Mouse (Mus musculus): ENCODE results near the gene Arid3a. TPM values are rescaled to one million over a fixed set of nuclear protein-coding genes. Genes with fewer than 3 reads are reported as not detected.

The Arid3a gene
- total RNA-seq, 2 experiments from 2014 or later, result 5.5 to 8.4 TPM

- no peak for DNase-seq (ENCODE audit: low spot score in 2 of 2)
Measured at GRCm38 (mm10) chr10:79925785-79926490, 905 bp upstream of the Arid3a start.

- peak; percentile 55 to 66 for DNase-seq (ENCODE audit: low spot score in 2 of 2)
Measured at GRCm38 (mm10) chr10:79927324-79928029, 634 bp downstream of the Arid3a start.

- DNase-seq (ENCODE audit: low spot score in 2 of 2), result no peak
Measured at GRCm38 (mm10) chr10:79928030-79928694, 1.3 kb downstream of the Arid3a start.

- DNase-seq (ENCODE audit: low spot score in 2 of 2), result no peak
Measured at GRCm38 (mm10) chr10:79928907-79929701, 2.3 kb downstream of the Arid3a start.

DNA sequence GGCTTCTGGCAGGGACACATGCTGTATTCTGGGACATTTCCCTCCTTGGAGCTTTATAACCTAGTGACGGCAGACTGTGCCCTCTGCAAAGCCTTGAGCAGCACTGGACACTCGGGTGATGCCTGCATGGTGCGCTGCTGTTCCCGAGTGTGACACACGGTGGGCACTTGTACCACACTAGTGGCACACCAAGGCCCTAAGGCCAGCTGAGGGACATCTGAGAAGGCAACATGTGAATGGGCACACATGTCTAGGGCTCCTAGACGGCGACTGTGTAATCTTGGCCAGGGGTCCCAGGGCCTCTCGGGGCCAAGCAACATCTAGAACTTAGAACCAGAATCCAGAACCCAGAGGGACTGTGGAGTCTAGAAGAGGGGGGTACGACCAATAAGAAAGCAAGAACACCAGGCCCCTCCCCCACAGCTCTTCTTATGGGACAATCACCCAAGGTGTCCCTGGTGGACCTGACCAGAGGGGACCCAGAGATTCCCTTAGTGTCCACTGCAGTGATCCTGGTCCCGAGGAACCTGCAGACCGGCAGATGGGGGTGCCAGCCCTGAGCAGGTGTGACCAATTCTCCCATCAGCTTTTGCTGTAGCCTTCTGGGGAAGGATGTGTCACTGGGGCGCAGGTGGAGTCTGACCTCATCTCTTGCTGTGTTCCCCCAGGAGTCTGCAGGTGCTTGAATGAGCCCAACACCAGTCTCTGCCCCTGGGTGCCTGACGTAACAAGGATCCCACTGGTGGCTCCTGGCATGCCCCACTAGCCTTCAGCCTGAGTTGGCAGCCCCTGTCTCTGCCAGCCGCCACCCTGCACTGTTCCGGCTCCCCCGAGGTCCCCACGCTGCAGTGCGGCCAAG, 3.4 kb downstream of the Arid3a start:
- no peak for DNase-seq (ENCODE audit: low spot score in 2 of 2)

GRCm38 (mm10) chr10:79930826-79931186, 4.0 kb downstream of the Arid3a start:
- DNase-seq (ENCODE audit: low spot score in 2 of 2), result no peak

- no peak for DNase-seq (ENCODE audit: low spot score in 2 of 2)
Measured at GRCm38 (mm10) chr10:79931797-79932196, 5.0 kb downstream of the Arid3a start.

- DNase-seq (ENCODE audit: low spot score in 2 of 2), result peak; percentile 56 to 57
Measured at GRCm38 (mm10) chr10:79932736-79933135, 5.9 kb downstream of the Arid3a start.

DNA sequence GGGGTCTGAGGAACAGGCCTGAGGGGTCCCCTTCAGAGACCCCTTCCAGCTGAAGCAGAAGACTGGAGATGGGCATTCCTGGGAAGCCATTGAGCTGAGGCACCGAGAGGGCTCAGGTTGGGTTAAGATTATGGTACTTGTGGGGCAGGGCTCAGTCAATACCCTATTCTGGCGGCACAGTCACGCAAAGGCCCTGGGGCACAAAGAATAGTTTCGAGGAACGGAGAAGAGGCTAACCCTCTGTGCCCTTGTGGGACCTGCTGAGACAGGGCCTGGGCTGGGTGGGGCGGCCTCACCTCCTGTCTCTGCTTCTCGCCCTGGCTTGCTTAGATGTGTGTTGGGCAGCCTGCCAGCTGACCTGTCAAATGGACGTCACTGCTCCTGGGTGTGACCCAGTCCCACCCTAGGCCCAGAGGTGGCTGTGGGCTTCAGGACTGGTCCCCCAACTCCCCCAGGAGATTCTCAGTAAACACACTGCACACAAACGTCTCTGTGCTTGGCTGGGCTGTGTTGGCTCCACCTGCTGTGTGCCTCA, 6.4 kb downstream of the Arid3a start:
- no peak for DNase-seq (ENCODE audit: low spot score in 2 of 2)

DNA sequence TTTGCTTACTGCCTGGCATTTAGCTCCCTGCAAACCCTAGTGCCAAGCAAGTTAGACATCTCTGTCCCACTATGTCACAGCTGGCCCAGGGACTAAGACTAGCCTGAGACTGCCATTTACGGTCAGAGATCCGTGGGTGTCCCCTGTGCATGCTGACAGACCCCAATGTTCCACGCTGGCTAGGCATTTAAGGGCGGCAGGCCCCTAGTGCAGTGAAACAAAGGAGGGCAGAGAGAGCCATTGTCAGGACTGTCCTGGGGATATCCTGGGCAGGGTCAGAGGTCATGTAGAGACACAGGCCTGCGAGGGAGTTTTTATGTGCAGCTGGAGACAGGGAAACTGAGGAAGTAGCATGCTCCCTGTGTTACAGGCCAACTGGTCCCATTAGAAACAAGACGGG, 7.0 kb downstream of the Arid3a start:
- DNase-seq (ENCODE audit: low spot score in 2 of 2), result no peak

DNA sequence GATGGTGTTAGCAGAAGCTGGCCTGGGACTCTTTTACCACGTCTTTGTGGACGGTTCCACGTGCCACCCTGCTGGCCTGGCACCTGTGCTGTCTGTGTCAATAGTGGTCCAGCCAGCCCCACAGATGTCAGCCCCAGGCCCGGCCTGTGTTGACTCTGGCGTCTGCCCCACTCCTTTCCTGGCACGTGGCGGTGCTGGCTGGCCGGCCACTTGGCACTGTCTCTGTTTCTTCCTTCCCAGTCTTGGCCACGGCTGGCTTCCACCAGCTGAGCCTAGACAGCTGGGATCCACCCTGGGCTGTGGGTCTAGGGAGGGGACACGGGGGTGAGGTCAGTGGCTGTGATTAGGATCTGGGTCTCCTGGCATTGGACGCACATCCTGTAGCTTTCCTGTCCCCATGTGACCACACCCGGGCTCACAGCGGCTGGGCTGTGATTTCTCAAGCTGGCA, 7.5 kb downstream of the Arid3a start:
- DNase-seq (ENCODE audit: low spot score in 2 of 2), result peak; percentile 84 to 87

- DNase-seq (ENCODE audit: low spot score in 2 of 2), result no peak
Measured at GRCm38 (mm10) chr10:79934794-79935569, 8.1 kb downstream of the Arid3a start.

DNA sequence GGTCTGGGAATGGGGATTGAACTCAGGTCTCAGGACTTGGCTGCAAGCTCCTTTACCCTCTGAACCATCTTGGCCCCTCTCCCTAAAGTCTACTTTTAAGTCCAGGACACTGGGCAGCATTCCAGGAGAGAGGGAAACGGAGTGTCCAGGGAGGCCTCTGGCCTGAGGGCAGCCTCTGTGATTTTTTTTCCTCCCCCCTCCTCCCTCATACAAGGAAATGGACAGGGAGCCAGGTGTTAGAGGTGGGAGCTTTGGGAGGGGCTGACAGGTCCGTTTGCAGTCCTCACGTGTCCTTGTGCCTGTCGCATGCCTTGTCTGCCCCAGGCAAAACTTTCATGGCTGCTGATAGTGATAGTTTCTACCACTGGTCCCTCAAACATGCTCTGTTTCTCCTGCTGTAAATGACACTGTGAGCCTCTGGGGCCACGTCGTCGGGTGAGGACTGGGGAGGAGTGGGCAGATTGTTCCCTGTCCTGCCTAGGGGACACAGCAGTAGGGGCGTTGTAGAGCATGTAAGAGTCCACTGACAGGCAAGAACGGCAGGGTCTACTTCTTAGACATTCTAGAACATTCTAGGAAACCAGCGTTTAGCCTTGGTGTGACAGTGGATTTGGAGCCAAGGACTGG, 9.6 kb downstream of the Arid3a start:
- DNase-seq (ENCODE audit: low spot score in 2 of 2), result no peak

DNA sequence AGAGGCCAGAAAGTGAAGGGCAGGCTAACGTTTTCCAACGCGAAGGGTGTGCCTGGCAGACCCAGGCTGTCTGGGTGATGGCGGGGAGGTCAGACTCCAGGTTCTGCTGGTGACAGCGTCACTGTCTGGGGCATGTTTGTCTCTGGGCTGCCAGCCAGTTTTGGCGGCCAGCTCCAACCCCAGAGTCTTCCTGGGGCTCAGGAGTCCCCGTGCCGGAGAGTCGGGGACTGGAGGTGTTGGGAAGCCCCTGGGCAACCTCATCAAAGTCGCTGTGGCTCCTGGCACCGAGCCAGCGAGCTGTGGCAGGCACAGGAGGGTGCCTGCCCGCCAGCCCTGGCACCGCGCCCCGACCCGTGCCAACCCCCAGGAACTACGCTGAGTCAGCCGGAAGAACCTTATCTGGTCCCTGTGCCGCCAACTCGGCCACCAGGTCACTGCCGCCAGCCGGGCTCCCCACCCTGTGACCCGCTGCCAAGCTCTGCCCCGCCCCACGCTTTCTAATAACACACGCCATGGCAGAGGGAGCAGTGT, 10.1 kb downstream of the Arid3a start:
- no peak for DNase-seq (ENCODE audit: low spot score in 2 of 2)

GRCm38 (mm10) chr10:79937775-79938526, 11.1 kb downstream of the Arid3a start:
- DNase-seq (ENCODE audit: low spot score in 2 of 2), result no peak

DNA sequence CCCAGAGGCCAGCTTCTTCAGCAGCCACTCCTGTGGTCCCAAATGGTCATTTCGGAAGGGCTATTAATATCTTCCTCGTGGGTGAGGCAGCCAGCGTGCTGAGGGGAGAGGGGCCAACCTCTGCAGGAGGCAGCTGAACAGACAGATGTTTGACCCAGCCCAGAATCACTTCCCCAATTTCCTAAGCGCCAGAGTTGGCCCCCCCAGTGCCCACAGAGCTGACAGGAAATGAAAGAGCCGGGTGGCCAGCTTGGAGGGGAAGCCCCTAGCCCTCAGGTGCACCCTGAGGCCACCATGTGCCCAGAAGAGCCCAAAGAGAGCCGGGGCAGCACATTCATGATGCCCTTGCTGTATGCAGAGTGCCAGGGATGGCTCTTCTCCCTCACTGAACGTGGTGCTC, 13.9 kb downstream of the Arid3a start:
- DNase-seq (ENCODE audit: low spot score in 2 of 2), result no peak

DNA sequence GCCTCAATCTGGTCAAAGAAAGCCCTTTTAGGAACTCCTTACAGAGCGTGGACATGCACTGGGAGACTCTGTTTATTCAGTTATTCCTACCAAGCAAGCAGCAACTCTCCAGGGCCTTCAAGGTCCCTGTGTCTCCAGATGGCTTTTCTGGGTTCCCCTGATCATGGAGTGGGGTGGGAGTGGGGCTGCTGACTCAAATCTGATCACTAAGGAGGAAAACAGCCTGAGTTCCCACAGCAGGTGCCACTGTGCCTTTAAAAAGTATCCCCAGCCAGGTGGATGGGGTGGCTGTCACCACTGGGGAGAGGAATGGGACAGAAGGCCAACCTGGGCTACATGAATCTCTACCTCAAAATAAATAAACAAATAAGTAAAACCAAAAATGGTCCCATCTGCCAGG, 16.1 kb downstream of the Arid3a start:
- DNase-seq (ENCODE audit: low spot score in 2 of 2), result no peak

DNA sequence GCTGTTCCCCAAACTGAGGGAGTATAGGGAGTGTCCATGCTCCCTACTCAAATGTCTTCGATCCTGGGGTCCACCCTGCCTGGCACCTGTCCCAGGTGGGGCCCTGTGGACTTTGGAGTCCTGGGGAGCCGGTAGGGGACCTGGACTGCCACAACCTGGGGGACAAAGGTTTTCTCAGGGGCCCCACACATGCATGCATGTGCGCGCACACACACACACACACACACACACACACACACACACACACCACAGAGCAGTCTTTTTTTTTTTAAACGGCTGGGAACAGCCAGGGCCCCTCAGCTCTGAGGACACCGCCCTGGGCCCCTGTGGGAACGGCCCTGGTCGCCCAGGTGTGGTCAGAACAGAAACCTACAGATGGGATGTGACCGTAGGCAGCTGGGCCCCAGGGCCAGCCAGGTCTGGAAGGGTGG, 16.6 kb downstream of the Arid3a start:
- DNase-seq (ENCODE audit: low spot score in 2 of 2), result no peak
